Mouse (Mus musculus) CH12.LX (cell line): Measurements from ENCODE around the gene Zdhhc19. TPM values are rescaled to one million over a fixed set of nuclear protein-coding genes. Genes with fewer than 3 reads are reported as not detected.

Source experiments
- DNase-seq: peaks from one replicate; pipeline ENCODE4 v3.0.0-alpha.2; 2013; ENCODE audit errors: extremely low read depth
- H3K27ac ChIP-seq: 2 replicates; pipeline ENCODE4 v1.5.1; 2012; ENCODE audit warnings: low read depth, mild to moderate bottlenecking, control low read depth, moderate library complexity; ENCODE audit not compliant: insufficient read depth
- H3K27me3 ChIP-seq: replicated peaks from 2 replicates; pipeline ENCODE3; 2012; ENCODE audit warnings: inconsistent platforms
- H3K36me3 ChIP-seq, 2 experiments: replicated peaks in 1 of 2; 2 replicates each; pipeline versions ENCODE3 to v1.6.1; 2012; ENCODE audit warnings: inconsistent platforms in 1 of 2, low read length in 1 of 2, mild to moderate bottlenecking in 1 of 2, mixed read lengths in 1 of 2, moderate library complexity in 1 of 2; ENCODE audit not compliant: control insufficient read depth in 1 of 2, insufficient read depth in 1 of 2
- H3K4me1 ChIP-seq, 2 experiments: 2 replicates each; pipeline ENCODE4 v1.6.1; 2012; ENCODE audit warnings: inconsistent platforms in 1 of 2, moderate library complexity in 1 of 2; ENCODE audit not compliant: insufficient read depth in 2 of 2, control insufficient read depth in 1 of 2
- H3K4me2 ChIP-seq: 2 replicates; pipeline ENCODE4 v1.6.1; 2012; ENCODE audit warnings: low read depth, mild to moderate bottlenecking, control low read depth; ENCODE audit not compliant: poor library complexity, insufficient read depth, severe bottlenecking
- H3K4me3 ChIP-seq, 3 experiments: fragments of 150-350 bp in 1 of 3; sonication (generic) in 1 of 3; replicated peaks in 1 of 3; 2 replicates each; pipeline versions ENCODE3 to v1.5.1; 2011 to 2012; ENCODE audit warnings: low read depth in 2 of 3, low read length in 2 of 3, mild to moderate bottlenecking in 2 of 3, moderate library complexity in 2 of 3, control low read depth in 1 of 3, improper control_type of control experiment in 1 of 3, inconsistent platforms in 1 of 3, mixed read lengths in 1 of 3; ENCODE audit not compliant: poor library complexity in 1 of 3
- H3K79me2 ChIP-seq: replicated peaks from 2 replicates; pipeline ENCODE4 v1.6.1; 2012; ENCODE audit warnings: mild to moderate bottlenecking, moderate library complexity; ENCODE audit not compliant: control insufficient read depth, poor library complexity, insufficient read depth, severe bottlenecking; ENCODE audit errors: extremely low read depth
- H3K9ac ChIP-seq: 2 replicates; pipeline ENCODE4 v1.6.1; 2012; ENCODE audit warnings: low read depth, mild to moderate bottlenecking, control low read depth, moderate library complexity; ENCODE audit not compliant: insufficient read depth
- H3K9me3 ChIP-seq: replicated peaks from 2 replicates; pipeline ENCODE3; 2012; ENCODE audit warnings: low read length, inconsistent platforms, mixed read lengths
- CHD1 ChIP-seq: IDR thresholded peaks from 2 replicates; pipeline ENCODE4 v1.6.1; 2012; ENCODE audit warnings: low read depth, low read length, improper control_type of control experiment, inconsistent platforms
- MAZ ChIP-seq: IDR thresholded peaks from 2 replicates; pipeline ENCODE4 v1.6.1; 2012; ENCODE audit warnings: low read depth, mild to moderate bottlenecking, inconsistent platforms, low read length, improper control_type of control experiment, moderate library complexity
- MYC ChIP-seq: IDR thresholded peaks from 2 replicates; pipeline ENCODE4 v1.6.1; 2011; ENCODE audit warnings: low read depth, mild to moderate bottlenecking, improper control_type of control experiment, low read length
- NRF1 ChIP-seq: IDR thresholded peaks from 2 replicates; pipeline ENCODE4 v1.6.1; 2014; ENCODE audit warnings: low read depth, mild to moderate bottlenecking, inconsistent platforms, low read length, improper control_type of control experiment, moderate library complexity
- RAD21 ChIP-seq: IDR thresholded peaks from 2 replicates; pipeline ENCODE4 v1.6.1; 2011; ENCODE audit warnings: low read depth, mild to moderate bottlenecking, low read length, improper control_type of control experiment, moderate library complexity
- RCOR1 ChIP-seq: conservative IDR thresholded peaks from 2 replicates; pipeline ENCODE4 v1.6.1; 2012; ENCODE audit warnings: low read depth, mild to moderate bottlenecking, inconsistent platforms, low read length, improper control_type of control experiment
- ZC3H11A ChIP-seq: IDR thresholded peaks from 2 replicates; pipeline ENCODE4 v1.6.1; 2012; ENCODE audit warnings: low read depth, mild to moderate bottlenecking, inconsistent platforms, low read length, improper control_type of control experiment
- dilution Hi-C: fragments of 300-500 bp; cut with MboI; formaldehyde crosslinking; loops from 2 replicates; pipeline ENCODE4 v1.14.3; 2020; ENCODE audit warnings: low sequenced_read_pairs; ENCODE audit not compliant: extremely low pct_unique_long_range_greater_than_20kb, extremely low pct_ligation_motif_present
- in situ Hi-C: fragments of 300-500 bp; cut with MboI; formaldehyde crosslinking; loops from 3 replicates; pipeline ENCODE4 v1.14.3; 2019; ENCODE audit warnings: low sequenced_read_pairs, low pct_ligation_motif_present, low pct_unique_long_range_greater_than_20kb, mixed read lengths
- polyA plus RNA-seq: library from polyadenylated mRNA; unstranded; fragments of >175 nt; gene quantifications from 2 replicates; pipeline ENCODE4 v1.2.1, GENCODE M21; 2012; ENCODE audit warnings: low read depth; ENCODE audit not compliant: insufficient read length
- total RNA-seq, 2 experiments: library from RNA; depleted of rRNA; stranded (reverse); fragments of 300-350 nt in 1 of 2; fragments of >200 nt in 1 of 2; gene quantifications; 2 replicates each; pipeline ENCODE4 v1.2.3; 2012 to 2014

Gene Zdhhc19
- total and polyA plus RNA-seq, 3 experiments = not detected

DNA sequence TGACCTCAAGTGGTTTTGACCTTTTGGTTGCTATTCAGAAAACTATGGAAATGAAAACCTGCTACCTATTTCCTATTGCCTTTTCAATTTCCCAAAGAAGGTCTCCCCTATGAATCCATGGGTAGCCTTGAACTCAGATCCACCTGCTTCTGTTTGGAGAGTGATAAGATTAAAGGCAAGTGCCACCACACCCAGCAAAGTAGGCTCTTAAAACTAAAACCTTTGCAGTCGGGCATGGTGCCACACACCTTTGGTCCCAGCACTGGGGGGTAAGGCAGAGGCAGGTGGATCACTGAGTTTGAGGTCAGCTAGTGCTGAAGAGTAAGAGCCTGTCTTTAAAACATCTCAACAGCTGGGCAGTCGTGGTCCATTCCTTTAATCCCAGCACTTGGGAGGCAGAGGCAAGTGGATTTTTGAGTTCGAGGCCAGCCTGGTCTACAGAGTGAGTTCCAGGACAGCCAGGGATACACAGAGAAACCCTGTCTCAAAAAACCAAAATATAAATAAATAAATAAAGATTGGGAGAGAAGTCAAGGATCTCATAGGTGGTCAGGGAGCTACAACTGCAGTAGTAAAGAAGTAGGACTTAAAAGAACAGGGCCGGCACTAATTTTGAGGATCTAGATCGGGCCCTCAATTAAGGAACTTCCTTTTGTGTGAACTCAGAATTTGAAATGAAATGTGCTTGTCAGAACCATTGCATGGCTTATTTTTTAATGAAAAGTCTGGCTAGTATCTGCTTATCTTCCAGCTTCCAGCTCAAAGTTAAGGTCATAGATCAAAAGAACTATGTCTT is 114.6 kb downstream of the Zdhhc19 start:
- H3K4me3 ChIP-seq = peak overlapping the region in 2 of 3 experiments; percentile 78 to 90
- in situ Hi-C loops = no loop called here
- TF ChIP-seq MAZ (no peak), RCOR1 (no peak), RAD21 (no peak), ZC3H11A (no peak), MYC (no peak), NRF1 (no peak), CHD1 (peak; percentile 19; the same call in 1 of the 2 replicates)
- TF ChIP-seq, all 38 proteins: peak for 1

More for the DNA sequence above, 114.6 kb downstream of the Zdhhc19 start:
- Histone ChIP-seq H3K36me3 (peaks cover 10 to 16% of the 10 kb centered on the region in 2 experiments), H3K4me2 (peak overlapping the region; percentile 44), H3K27ac (no peak overlapping the region), H3K79me2 (peaks cover 48% of the 10 kb centered on the region), H3K9ac (peak overlapping the region; percentile 62), H3K4me1 (peaks cover 0 to 49% of the 10 kb centered on the region in 2 experiments; a peak in 2 of 4 replicates), H3K27me3 (no peaks in the 10 kb centered on the region), H3K9me3 (no peaks in the 10 kb centered on the region)
- dilution Hi-C loops = no loop called here
- no peak for DNase-seq

Other genes starting within 250 kb of the Zdhhc19 start
- 22.4 and 24.0 TPM in 2 replicates for gene Fbxo45, start 249.1 kb upstream of the Zdhhc19 start, total RNA-seq (2012; rRNA removed)
- gene Fbxo45, start 249.1 kb upstream of the Zdhhc19 start, total RNA-seq (2014; rRNA removed) = 24.4 and 25.4 TPM in 2 replicates
- gene Fbxo45, start 249.1 kb upstream of the Zdhhc19 start, polyA plus RNA-seq = 20.0 and 21.4 TPM in 2 replicates
- 22.7 and 26.1 TPM in 2 replicates for gene Wdr53, start 249.0 kb upstream of the Zdhhc19 start, total RNA-seq (2012; rRNA removed)
- gene Wdr53, start 249.0 kb upstream of the Zdhhc19 start, total RNA-seq (2014; rRNA removed) = 56.4 and 57.3 TPM in 2 replicates
- 28.6 and 38.9 TPM in 2 replicates for gene Wdr53, start 249.0 kb upstream of the Zdhhc19 start, polyA plus RNA-seq
- not detected in 2 replicates for gene Smco1, start 224.8 kb upstream of the Zdhhc19 start, total RNA-seq (2012; rRNA removed)
- not detected in 2 replicates for gene Smco1, start 224.8 kb upstream of the Zdhhc19 start, total RNA-seq (2014; rRNA removed)
- not detected in 2 replicates for gene Smco1, start 224.8 kb upstream of the Zdhhc19 start, polyA plus RNA-seq
- gene Rnf168, start 218.8 kb upstream of the Zdhhc19 start, total RNA-seq (2012; rRNA removed) = 22.2 and 23.9 TPM in 2 replicates
- 37.9 and 40.7 TPM in 2 replicates for gene Rnf168, start 218.8 kb upstream of the Zdhhc19 start, total RNA-seq (2014; rRNA removed)
- 20.5 TPM in 2 replicates for gene Rnf168, start 218.8 kb upstream of the Zdhhc19 start, polyA plus RNA-seq
- 18.5 and 26.8 TPM in 2 replicates for gene Ubxn7, start 164.0 kb upstream of the Zdhhc19 start, total RNA-seq (2012; rRNA removed)
- gene Ubxn7, start 164.0 kb upstream of the Zdhhc19 start, total RNA-seq (2014; rRNA removed) = 28.0 and 32.8 TPM in 2 replicates
- 25.7 and 32.5 TPM in 2 replicates for gene Ubxn7, start 164.0 kb upstream of the Zdhhc19 start, polyA plus RNA-seq
- gene Tm4sf19, start 95.8 kb upstream of the Zdhhc19 start, total RNA-seq (2012; rRNA removed) = 0.25 and 0.29 TPM in 2 replicates
- gene Tm4sf19, start 95.8 kb upstream of the Zdhhc19 start, total RNA-seq (2014; rRNA removed) = 0.45 and 0.78 TPM in 2 replicates
- gene Tm4sf19, start 95.8 kb upstream of the Zdhhc19 start, polyA plus RNA-seq = 0.52 and 1.3 TPM in 2 replicates
- gene Tctex1d2, start 76.6 kb upstream of the Zdhhc19 start, total RNA-seq (2012; rRNA removed) = not detected in 2 replicates
- not detected in 2 replicates for gene Tctex1d2, start 76.6 kb upstream of the Zdhhc19 start, total RNA-seq (2014; rRNA removed)
- gene Tctex1d2, start 76.6 kb upstream of the Zdhhc19 start, polyA plus RNA-seq = not detected in 2 replicates
- 16.4 and 17.0 TPM in 2 replicates for gene Pcyt1a, start 65.3 kb upstream of the Zdhhc19 start, total RNA-seq (2012; rRNA removed)
- 20.3 and 21.1 TPM in 2 replicates for gene Pcyt1a, start 65.3 kb upstream of the Zdhhc19 start, total RNA-seq (2014; rRNA removed)
- gene Pcyt1a, start 65.3 kb upstream of the Zdhhc19 start, polyA plus RNA-seq = 25.7 and 28.1 TPM in 2 replicates
- 0.08 and 0.21 TPM in 2 replicates for gene Slc51a, start 8.4 kb upstream of the Zdhhc19 start, total RNA-seq (2012; rRNA removed)
- gene Slc51a, start 8.4 kb upstream of the Zdhhc19 start, total RNA-seq (2014; rRNA removed) = not detected in 2 replicates
- gene Slc51a, start 8.4 kb upstream of the Zdhhc19 start, polyA plus RNA-seq = 0.17 TPM in 1 of 2 replicates, not detected in the other
- 328 and 358 TPM in 2 replicates for gene Tfrc, start 112.7 kb downstream of the Zdhhc19 start, total RNA-seq (2012; rRNA removed)
- gene Tfrc, start 112.7 kb downstream of the Zdhhc19 start, total RNA-seq (2014; rRNA removed) = 840 and 921 TPM in 2 replicates
- 186 and 190 TPM in 2 replicates for gene Tfrc, start 112.7 kb downstream of the Zdhhc19 start, polyA plus RNA-seq
- 31.9 and 35.9 TPM in 2 replicates for gene Tnk2, start 147.6 kb downstream of the Zdhhc19 start, total RNA-seq (2012; rRNA removed)
- gene Tnk2, start 147.6 kb downstream of the Zdhhc19 start, total RNA-seq (2014; rRNA removed) = 14.7 and 18.8 TPM in 2 replicates
- gene Tnk2, start 147.6 kb downstream of the Zdhhc19 start, polyA plus RNA-seq = 62.2 and 67.7 TPM in 2 replicates
- 0.21 and 0.51 TPM in 2 replicates for gene Muc4, start 239.6 kb downstream of the Zdhhc19 start, total RNA-seq (2012; rRNA removed)
- gene Muc4, start 239.6 kb downstream of the Zdhhc19 start, total RNA-seq (2014; rRNA removed) = 0.09 TPM in 1 of 2 replicates, not detected in the other
- 0.34 and 0.44 TPM in 2 replicates for gene Muc4, start 239.6 kb downstream of the Zdhhc19 start, polyA plus RNA-seq